Mouse (Mus musculus): ENCODE measurements around the gene Cntnap1. TPM values are rescaled to one million over a fixed set of nuclear protein-coding genes. Genes with fewer than 3 reads are reported as not detected.
"Not testable (repeated sequence)": the region's sequence is repeated elsewhere in the genome, so short reads cannot be mapped to it uniquely, and the experiment has no call there.

Cntnap1 gene
- total RNA-seq, 2 experiments from 2014 or later = 1.4 to 2.1 TPM

GRCm38 (mm10) chr11:101148751-101149150, 21.6 kb upstream of the Cntnap1 start:
- intact Hi-C loops (cut with DNase I) = no loop called here

GRCm38 (mm10) chr11:101149178-101150105, 20.9 kb upstream of the Cntnap1 start:
- intact Hi-C loops (cut with DNase I) = no loop called here

More at GRCm38 (mm10) chr11:101148751-101149150, 21.6 kb upstream of the Cntnap1 start:
- DNase-seq = no peak

GRCm38 (mm10) chr11:101151063-101151462, 19.3 kb upstream of the Cntnap1 start:
- no peak for DNase-seq
- intact Hi-C loops (cut with DNase I) = no loop called here

More at GRCm38 (mm10) chr11:101149178-101150105, 20.9 kb upstream of the Cntnap1 start:
- peak; percentile 55 to 71 for DNase-seq

GRCm38 (mm10) chr11:101152825-101153224, 17.5 kb upstream of the Cntnap1 start:
- intact Hi-C loops (cut with DNase I) = no loop called here
- no peak for DNase-seq

GRCm38 (mm10) chr11:101154648-101155047, 15.7 kb upstream of the Cntnap1 start:
- DNase-seq = no peak
- intact Hi-C loops (cut with DNase I) = no loop called here

- DNase-seq = no peak
- intact Hi-C loops (cut with DNase I) = no loop called here
These were observed 15.2 kb upstream of the Cntnap1 start for GRCm38 (mm10) chr11:101155151-101155550.

GRCm38 (mm10) chr11:101155728-101156371, 14.5 kb upstream of the Cntnap1 start, which contains the start of gene Tubg2:
Tubg2 (plus strand) TSS chr11:101155907.
- intact Hi-C loops (cut with DNase I) = no loop called here
- peak; percentile 54 to 69 for DNase-seq

GRCm38 (mm10) chr11:101160151-101160550, 10.2 kb upstream of the Cntnap1 start:
- intact Hi-C loops (cut with DNase I); DNase-seq: not testable (repeated sequence)

- intact Hi-C loops (cut with DNase I); DNase-seq: not testable (repeated sequence)
These were observed 9.3 kb upstream of the Cntnap1 start for GRCm38 (mm10) chr11:101160981-101161505.

GRCm38 (mm10) chr11:101161551-101161950, 8.8 kb upstream of the Cntnap1 start:
- no peak for DNase-seq
- intact Hi-C loops (cut with DNase I) = no loop called here

GRCm38 (mm10) chr11:101162301-101162700, 8.0 kb upstream of the Cntnap1 start:
- intact Hi-C loops (cut with DNase I) = no loop called here
- no peak for DNase-seq

- intact Hi-C loops (cut with DNase I) = no loop called here
These were observed 7.6 kb upstream of the Cntnap1 start for GRCm38 (mm10) chr11:101162772-101163171.

GRCm38 (mm10) chr11:101163476-101164350, 6.6 kb upstream of the Cntnap1 start:
- intact Hi-C loops (cut with DNase I) = no loop called here
- DNase-seq = no peak

More at GRCm38 (mm10) chr11:101162772-101163171, 7.6 kb upstream of the Cntnap1 start:
- DNase-seq = peak; percentile 79 to 82

GRCm38 (mm10) chr11:101164351-101164665, 6.0 kb upstream of the Cntnap1 start:
- DNase-seq = no peak
- intact Hi-C loops (cut with DNase I) = no loop called here

GRCm38 (mm10) chr11:101164677-101165580, 5.4 kb upstream of the Cntnap1 start:
- intact Hi-C loops (cut with DNase I) = no loop called here
- DNase-seq = no peak

GRCm38 (mm10) chr11:101166357-101166756, 4.0 kb upstream of the Cntnap1 start:
- intact Hi-C loops (cut with DNase I) = loop anchor here (2.0 kb wide), 1 partner anchor 44 kb away; no protein-coding TSS in a partner anchor
- DNase-seq = no peak

GRCm38 (mm10) chr11:101167211-101167962, 2.9 kb upstream of the Cntnap1 start:
- intact Hi-C loops (cut with DNase I) = loop anchor here (2.0 kb wide), 1 partner anchor 45 kb away; no protein-coding TSS in a partner anchor
- no peak for DNase-seq

GRCm38 (mm10) chr11:101167963-101168300, 2.4 kb upstream of the Cntnap1 start:
- intact Hi-C loops (cut with DNase I) = loop anchor here (2.0 kb wide), 1 partner anchor 45 kb away; no protein-coding TSS in a partner anchor
- DNase-seq = no peak

All from heart, postnatal 14 days (tissue).